Mouse (Mus musculus) embryonic facial prominence, embryonic 13.5 days (tissue): ENCODE measurements around the gene Catsper3. TPM values are rescaled to one million over a fixed set of nuclear protein-coding genes. Genes with fewer than 3 reads are reported as not detected.
A peak's percentile ranks its signal among the peaks of the same experiment; 100 is the strongest.

ENCODE experiments used
- ATAC-seq: fragments of 200-750 bp; cut with Nextera tagmentation; 2 replicates; pipeline ENCODE4 v1.8.0; 2017; ENCODE audit warnings: low read depth; ENCODE audit not compliant: insufficient number of reproducible peaks, insufficient read depth, low FRiP score, low TSS enrichment
- H3K27ac ChIP-seq: fragments of 300-500 bp; sonication (generic); 2 replicates; pipeline ENCODE4 v1.5.1; 2015; ENCODE audit warnings: moderate library complexity, mild to moderate bottlenecking, inconsistent platforms
- H3K27me3 ChIP-seq: fragments of 300-500 bp; sonication (generic); 2 replicates; pipeline ENCODE4 v1.6.1; 2015; ENCODE audit warnings: mild to moderate bottlenecking, inconsistent platforms
- H3K36me3 ChIP-seq: fragments of 300-500 bp; sonication (generic); 2 replicates; pipeline ENCODE4 v1.6.1; 2015; ENCODE audit warnings: mild to moderate bottlenecking, inconsistent platforms
- H3K4me1 ChIP-seq: fragments of 300-500 bp; sonication (generic); 2 replicates; pipeline ENCODE4 v1.6.1; 2015; ENCODE audit warnings: inconsistent platforms
- H3K4me2 ChIP-seq: fragments of 300-500 bp; sonication (generic); 2 replicates; pipeline ENCODE4 v1.6.1; 2015; ENCODE audit warnings: moderate library complexity, mild to moderate bottlenecking, inconsistent platforms
- H3K4me3 ChIP-seq: fragments of 300-500 bp; sonication (generic); 2 replicates; pipeline ENCODE4 v1.5.1; 2015; ENCODE audit warnings: mild to moderate bottlenecking, inconsistent platforms
- H3K9ac ChIP-seq: fragments of 300-500 bp; sonication (generic); 2 replicates; pipeline ENCODE4 v1.6.1; 2015; ENCODE audit warnings: mild to moderate bottlenecking, inconsistent platforms
- H3K9me3 ChIP-seq: fragments of 300-500 bp; sonication (generic); 2 replicates; pipeline ENCODE4 v1.6.1; 2016; ENCODE audit warnings: inconsistent platforms
- WGBS: fragments of 180-500 bp; shearing (Covaris S2); methylation state at CpG from one replicate; pipeline ENCODE4 v1.1.7; 2015; ENCODE audit warnings: mixed read lengths; 5-methylcytosine and 5-hydroxymethylcytosine counted together
- polyA plus RNA-seq: library from polyadenylated mRNA; unstranded; fragments of >200 nt; fragmentation: Nextera tagmentation; extraction: Ambion mirVana; gene quantifications from 2 replicates; pipeline ENCODE4 v1.2.1, GENCODE M21; 2015

Gene Catsper3
- polyA plus RNA-seq, 1 experiment from 2014 or later = not detected

- no peak overlapping the region for H3K9ac ChIP-seq
- no peak overlapping the region for H3K4me3 ChIP-seq
- ATAC-seq = no peak
- H3K27me3 ChIP-seq = no peaks in the 10 kb centered on the region; the same call in 1 of the 2 replicates
- H3K4me2 ChIP-seq = no peak overlapping the region
- no peaks in the 10 kb centered on the region for H3K9me3 ChIP-seq
- H3K27ac ChIP-seq = no peak overlapping the region
- H3K4me1 ChIP-seq = no peaks in the 10 kb centered on the region
- H3K36me3 ChIP-seq = no peaks in the 10 kb centered on the region
- 80% methylated on average over 1 of the region's 1 CpGs for WGBS
These were observed 19.6 kb downstream of the Catsper3 start for GRCm38 (mm10) chr13:55803973-55804372.

- H3K27me3 ChIP-seq = no peaks in the 10 kb centered on the region; the same call in 1 of the 2 replicates
- H3K36me3 ChIP-seq = no peaks in the 10 kb centered on the region
- ATAC-seq = no peak
- no peak overlapping the region for H3K4me3 ChIP-seq
- no peak overlapping the region for H3K27ac ChIP-seq
- H3K4me2 ChIP-seq = no peak overlapping the region
- H3K9ac ChIP-seq = no peak overlapping the region
- 69% methylated on average over 7 of the region's 7 CpGs for WGBS
- H3K9me3 ChIP-seq = no peaks in the 10 kb centered on the region
- peaks cover 9% of the 10 kb centered on the region for H3K4me1 ChIP-seq
These were observed 24.8 kb downstream of the Catsper3 start for GRCm38 (mm10) chr13:55809041-55809623.

- no peaks in the 10 kb centered on the region; the same call in 1 of the 2 replicates for H3K27me3 ChIP-seq
- H3K36me3 ChIP-seq = no peaks in the 10 kb centered on the region
- H3K4me2 ChIP-seq = no peak overlapping the region
- no peak overlapping the region for H3K9ac ChIP-seq
- no peak for ATAC-seq
- peaks cover 9% of the 10 kb centered on the region for H3K4me1 ChIP-seq
- 90% methylated on average over 10 of the region's 10 CpGs for WGBS
- H3K4me3 ChIP-seq = no peak overlapping the region
- no peak overlapping the region for H3K27ac ChIP-seq
- no peaks in the 10 kb centered on the region for H3K9me3 ChIP-seq
These were observed 25.3 kb downstream of the Catsper3 start for GRCm38 (mm10) chr13:55809707-55810106.

- Histone ChIP-seq H3K4me3 (no peak overlapping the region), H3K9me3 (no peaks in the 10 kb centered on the region), H3K27ac (no peak overlapping the region), H3K27me3 (no peaks in the 10 kb centered on the region; the same call in 1 of the 2 replicates), H3K4me1 (peaks cover 9% of the 10 kb centered on the region), H3K36me3 (no peaks in the 10 kb centered on the region), H3K4me2 (no peak overlapping the region), H3K9ac (no peak overlapping the region)
- ATAC-seq = no peak
- 73% methylated on average over 5 of the region's 5 CpGs for WGBS
These were observed 26.6 kb downstream of the Catsper3 start for GRCm38 (mm10) chr13:55810947-55811346.

- no peak for ATAC-seq
- Histone ChIP-seq H3K27me3 (peaks cover 13% of the 10 kb centered on the region), H3K9ac (no peak overlapping the region), H3K4me3 (no peak overlapping the region), H3K36me3 (no peaks in the 10 kb centered on the region), H3K27ac (peak overlapping the region; percentile 7; the same call in 1 of the 2 replicates), H3K4me1 (peaks cover 9% of the 10 kb centered on the region), H3K4me2 (no peak overlapping the region), H3K9me3 (no peaks in the 10 kb centered on the region)
- 56% methylated on average over 5 of the region's 5 CpGs for WGBS
These were observed 29.2 kb downstream of the Catsper3 start for GRCm38 (mm10) chr13:55813490-55814016.

GRCm38 (mm10) chr13:55814834-55815233 is 30.5 kb downstream of the Catsper3 start:
- Histone ChIP-seq H3K4me2 (no peak overlapping the region), H3K9me3 (no peaks in the 10 kb centered on the region), H3K4me3 (no peak overlapping the region), H3K9ac (no peak overlapping the region), H3K36me3 (no peaks in the 10 kb centered on the region), H3K27ac (no peak overlapping the region), H3K4me1 (peaks cover 9% of the 10 kb centered on the region), H3K27me3 (peaks cover 14% of the 10 kb centered on the region)
- WGBS = 82% methylated on average over 6 of the region's 6 CpGs
- no peak for ATAC-seq

GRCm38 (mm10) chr13:55822499-55822898 is 38.1 kb downstream of the Catsper3 start:
- H3K4me1 ChIP-seq = peaks cover 21% of the 10 kb centered on the region
- H3K4me2 ChIP-seq = no peak overlapping the region
- no peak overlapping the region for H3K9ac ChIP-seq
- no peaks in the 10 kb centered on the region for H3K36me3 ChIP-seq
- H3K4me3 ChIP-seq = no peak overlapping the region
- 50% methylated on average over 5 of the region's 5 CpGs for WGBS
- no peaks in the 10 kb centered on the region for H3K9me3 ChIP-seq
- no peak overlapping the region for H3K27ac ChIP-seq
- no peak for ATAC-seq
- H3K27me3 ChIP-seq = peaks cover 73% of the 10 kb centered on the region

- WGBS = 9% methylated on average over 10 of the region's 10 CpGs
- Histone ChIP-seq H3K9ac (peak overlapping the region; percentile 70), H3K4me2 (peak overlapping the region; percentile 56), H3K4me1 (peaks cover 21% of the 10 kb centered on the region), H3K27ac (peak overlapping the region; percentile 44; the same call in 1 of the 2 replicates), H3K9me3 (no peaks in the 10 kb centered on the region), H3K27me3 (peaks cover 83% of the 10 kb centered on the region), H3K4me3 (peak overlapping the region; percentile 35; the same call in 1 of the 2 replicates), H3K36me3 (no peaks in the 10 kb centered on the region)
- no peak for ATAC-seq
These were observed 40.0 kb downstream of the Catsper3 start for GRCm38 (mm10) chr13:55824151-55824945.

GRCm38 (mm10) chr13:55825245-55825681 is 40.9 kb downstream of the Catsper3 start:
- ATAC-seq = no peak
- no peaks in the 10 kb centered on the region for H3K36me3 ChIP-seq
- peaks cover 89% of the 10 kb centered on the region for H3K27me3 ChIP-seq
- peak overlapping the region; percentile 35 for H3K4me3 ChIP-seq
- 4% methylated on average over 32 of the region's 32 CpGs for WGBS
- peaks cover 27% of the 10 kb centered on the region for H3K4me1 ChIP-seq
- H3K4me2 ChIP-seq = peak overlapping the region; percentile 56
- no peaks in the 10 kb centered on the region for H3K9me3 ChIP-seq
- peak overlapping the region; percentile 62 for H3K27ac ChIP-seq
- peak overlapping the region; percentile 70 for H3K9ac ChIP-seq

- WGBS = 2% methylated on average over 56 of the region's 56 CpGs
- Histone ChIP-seq H3K27ac (peak overlapping the region; percentile 62), H3K9ac (peak overlapping the region; percentile 70), H3K9me3 (no peaks in the 10 kb centered on the region), H3K36me3 (no peaks in the 10 kb centered on the region), H3K4me3 (peak overlapping the region; percentile 35), H3K4me2 (peak overlapping the region; percentile 56), H3K27me3 (peaks cover 91% of the 10 kb centered on the region), H3K4me1 (peaks cover 36% of the 10 kb centered on the region)
- ATAC-seq = no peak
These were observed 41.8 kb downstream of the Catsper3 start for GRCm38 (mm10) chr13:55826008-55826671.
